Mouse (Mus musculus): ENCODE data around the gene Phlda1.

Gene Phlda1

DNA sequence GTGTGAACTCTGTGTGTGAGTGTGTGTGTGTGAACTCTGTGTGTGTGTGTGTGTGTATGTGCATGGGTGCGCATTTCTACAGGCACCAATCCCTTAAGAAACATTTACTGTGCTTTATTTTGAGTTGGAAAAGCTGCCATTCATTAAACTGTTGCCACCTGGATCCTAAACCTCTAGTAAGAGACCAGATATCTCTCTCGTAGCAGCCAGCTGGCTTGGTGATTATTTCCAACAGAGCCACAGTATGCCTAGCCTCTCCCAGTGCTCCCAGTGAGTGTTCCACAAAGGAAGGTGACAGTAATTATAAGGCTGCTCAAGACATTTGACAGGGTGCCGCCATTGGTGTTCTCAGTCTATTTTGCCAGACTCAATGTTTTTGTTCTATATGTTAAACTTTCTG is 14.5 kb downstream of the Phlda1 start:
- in situ Hi-C loops (cut with MboI; ENCODE audit: unreplicated experiment in 2 of 2), result no loop called here

DNA sequence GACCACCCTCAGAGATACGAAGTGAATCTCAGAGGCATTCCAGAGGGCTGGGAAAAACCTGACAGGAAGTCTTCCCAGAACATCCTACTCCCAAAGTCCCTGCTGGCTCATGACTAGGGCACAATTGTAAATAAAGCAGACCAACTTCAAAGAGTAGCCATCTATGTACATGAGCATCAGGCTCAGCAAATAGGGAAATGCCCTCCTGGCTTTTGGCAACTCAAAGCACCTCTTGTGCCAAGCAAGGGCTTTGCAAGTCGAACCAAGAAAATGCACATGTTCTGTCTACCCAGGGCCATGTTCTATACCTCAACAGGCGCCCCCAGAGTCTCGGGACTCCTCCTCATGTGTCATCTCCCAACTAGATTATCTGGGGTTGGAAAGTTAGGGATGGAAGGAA is 15.6 kb downstream of the Phlda1 start:
- in situ Hi-C loops (cut with MboI; ENCODE audit: unreplicated experiment in 2 of 2), result no loop called here

DNA sequence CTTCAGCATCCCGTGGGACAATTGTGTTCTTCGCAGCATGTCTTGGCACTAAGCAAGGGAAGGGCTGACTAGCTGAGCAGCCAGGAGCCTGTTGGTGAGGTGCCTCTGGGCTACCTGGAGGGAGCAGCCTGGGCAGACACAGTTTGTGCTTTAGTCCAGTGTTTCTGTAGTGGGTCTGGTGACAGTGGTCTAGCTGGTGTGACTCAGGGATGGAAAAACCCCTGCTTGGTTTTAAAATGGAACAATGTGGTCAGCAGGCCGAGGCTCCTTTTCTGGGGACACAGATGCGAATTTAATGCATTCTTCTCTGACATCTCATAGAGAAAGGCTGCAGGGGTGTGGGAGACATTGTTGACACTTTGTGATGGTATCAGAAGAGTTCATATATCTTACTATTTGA is 16.1 kb downstream of the Phlda1 start:
- in situ Hi-C loops (cut with MboI; ENCODE audit: unreplicated experiment in 2 of 2), result no loop called here

DNA sequence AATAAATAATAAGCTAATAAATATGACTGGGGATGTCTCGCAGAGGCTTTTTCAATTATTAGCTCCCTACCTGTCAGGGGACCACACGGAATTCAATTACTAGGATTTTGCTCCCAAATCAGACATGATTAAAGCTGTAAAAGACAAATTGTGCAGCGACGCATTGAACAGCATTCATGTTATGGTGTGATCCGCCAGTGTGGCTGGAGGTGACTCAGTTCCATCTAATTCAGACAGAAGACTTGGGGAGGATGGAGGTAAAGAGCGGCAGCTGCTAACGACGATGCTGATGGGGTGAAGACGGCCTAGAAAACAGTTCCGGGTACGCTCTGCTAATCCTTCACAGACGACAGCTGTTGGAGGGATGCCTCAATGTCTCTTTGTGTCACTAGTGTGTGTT is 17.8 kb downstream of the Phlda1 start:
- in situ Hi-C loops (cut with MboI; ENCODE audit: unreplicated experiment in 2 of 2), result no loop called here

DNA sequence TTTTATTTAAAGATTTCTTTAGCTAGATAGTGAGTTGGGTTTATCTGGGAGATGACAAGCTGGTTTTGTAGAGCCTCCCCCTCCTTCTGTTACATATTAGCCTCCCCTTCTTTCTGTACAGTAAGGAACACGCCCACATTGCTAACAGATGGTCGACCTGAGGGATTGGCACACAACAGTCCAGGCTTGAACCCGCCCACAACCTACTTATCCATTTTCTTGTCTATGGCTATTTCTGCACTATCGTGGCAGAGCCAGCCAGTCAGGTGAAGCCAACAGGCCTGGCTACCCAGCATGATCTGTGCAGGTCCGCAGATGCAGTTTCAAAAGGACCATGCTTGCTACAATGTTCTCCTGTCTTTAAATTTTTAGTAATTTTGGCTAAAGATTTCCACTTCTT is 21.0 kb downstream of the Phlda1 start:
- in situ Hi-C loops (cut with MboI; ENCODE audit: unreplicated experiment in 2 of 2), result no loop called here

DNA sequence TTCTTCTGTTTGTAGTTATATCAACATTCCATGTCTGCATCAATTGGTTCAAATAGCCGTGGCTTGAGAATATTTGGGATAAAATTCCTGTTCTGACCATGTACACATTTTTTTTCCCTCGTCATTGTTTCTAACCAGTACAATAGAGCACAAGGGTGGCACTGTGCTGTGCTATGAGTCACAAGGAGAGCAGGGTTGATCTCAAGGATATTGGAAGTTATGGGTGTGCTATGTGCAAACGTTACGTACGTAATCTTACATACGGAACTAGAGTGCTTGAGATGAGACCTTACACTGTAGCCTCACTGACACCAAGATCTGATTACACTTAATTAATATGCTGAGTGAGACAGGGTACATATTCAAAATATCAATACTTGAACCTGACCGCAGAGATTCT is 21.5 kb downstream of the Phlda1 start:
- in situ Hi-C loops (cut with MboI; ENCODE audit: unreplicated experiment in 2 of 2), result no loop called here

DNA sequence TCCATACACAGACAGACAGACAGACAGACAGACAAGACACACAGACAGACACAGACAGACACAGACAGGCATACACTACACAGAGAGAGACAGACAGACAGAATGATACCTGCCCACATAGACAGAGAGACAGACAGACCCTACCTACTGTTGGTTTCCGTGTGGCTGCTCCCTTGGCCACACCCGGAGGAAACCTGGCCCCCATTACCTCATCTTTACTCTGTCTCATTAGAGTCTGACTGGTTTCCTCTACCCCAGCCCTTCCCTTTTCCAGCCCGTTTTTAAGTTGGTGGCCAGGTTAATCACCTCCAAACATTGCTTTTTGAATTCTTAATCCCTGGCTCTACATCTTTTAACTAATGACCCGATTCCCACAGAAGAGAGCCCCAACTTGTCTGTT is 22.2 kb downstream of the Phlda1 start:
- in situ Hi-C loops (cut with MboI; ENCODE audit: unreplicated experiment in 2 of 2), result no loop called here

DNA sequence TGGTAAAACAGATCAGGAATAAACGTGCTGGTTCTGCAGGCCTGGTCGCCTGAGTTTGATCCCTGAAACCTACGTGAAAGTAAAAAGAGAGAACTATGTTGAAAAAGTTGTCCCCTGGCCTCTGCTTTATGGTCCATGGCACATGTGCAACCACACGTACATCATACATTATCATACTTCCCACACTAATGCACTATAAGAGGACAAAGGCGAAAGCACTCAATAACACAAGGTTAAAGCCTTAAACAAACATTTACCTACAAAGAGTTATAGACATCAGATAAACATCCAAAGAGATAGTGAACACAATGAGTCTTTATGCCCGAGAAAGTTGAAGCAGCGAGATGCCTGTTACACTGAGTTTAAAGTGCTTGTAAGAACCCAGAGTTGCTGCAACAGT is 24.3 kb downstream of the Phlda1 start:
- in situ Hi-C loops (cut with MboI; ENCODE audit: unreplicated experiment in 2 of 2), result no loop called here

DNA sequence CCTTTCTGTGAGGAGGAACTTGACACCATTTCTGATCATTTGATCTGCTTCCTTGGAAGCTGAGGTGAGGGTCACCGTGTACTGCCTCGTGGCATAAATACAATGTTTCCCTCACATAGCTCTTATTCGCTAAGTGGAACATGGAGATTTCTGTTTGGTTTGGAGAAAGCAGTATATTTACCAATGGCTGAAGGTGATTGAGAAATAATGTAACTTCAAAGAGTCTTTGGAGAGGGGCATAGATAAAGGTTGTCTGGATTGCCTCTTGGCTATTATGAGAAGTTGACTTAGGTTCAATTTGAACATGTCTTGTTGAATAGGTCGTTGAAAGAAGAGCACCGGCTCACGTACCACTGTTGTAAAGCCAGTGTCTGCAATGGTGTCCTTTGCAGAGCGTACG is 28.6 kb downstream of the Phlda1 start:
- in situ Hi-C loops (cut with MboI; ENCODE audit: unreplicated experiment in 2 of 2), result no loop called here

DNA sequence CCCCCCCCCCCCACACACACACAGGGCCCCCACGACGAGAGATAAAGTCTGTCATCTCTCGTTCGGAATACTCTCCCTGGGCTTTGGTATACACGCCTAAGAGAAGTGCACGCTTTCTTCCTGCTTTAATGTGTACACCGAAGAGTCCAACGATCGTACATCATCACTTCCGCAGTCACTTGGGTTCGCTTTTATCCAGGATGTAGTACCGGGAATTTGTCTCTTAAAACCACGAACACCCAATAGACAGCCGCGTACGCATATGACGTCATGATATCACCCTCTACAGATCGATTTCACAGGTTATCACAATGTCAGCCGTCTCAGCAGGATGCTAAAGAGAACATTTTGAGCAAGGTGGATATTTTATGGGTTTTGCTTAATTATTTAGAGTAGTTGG is 31.3 kb downstream of the Phlda1 start:
- in situ Hi-C loops (cut with MboI; ENCODE audit: unreplicated experiment in 2 of 2), result no loop called here

DNA sequence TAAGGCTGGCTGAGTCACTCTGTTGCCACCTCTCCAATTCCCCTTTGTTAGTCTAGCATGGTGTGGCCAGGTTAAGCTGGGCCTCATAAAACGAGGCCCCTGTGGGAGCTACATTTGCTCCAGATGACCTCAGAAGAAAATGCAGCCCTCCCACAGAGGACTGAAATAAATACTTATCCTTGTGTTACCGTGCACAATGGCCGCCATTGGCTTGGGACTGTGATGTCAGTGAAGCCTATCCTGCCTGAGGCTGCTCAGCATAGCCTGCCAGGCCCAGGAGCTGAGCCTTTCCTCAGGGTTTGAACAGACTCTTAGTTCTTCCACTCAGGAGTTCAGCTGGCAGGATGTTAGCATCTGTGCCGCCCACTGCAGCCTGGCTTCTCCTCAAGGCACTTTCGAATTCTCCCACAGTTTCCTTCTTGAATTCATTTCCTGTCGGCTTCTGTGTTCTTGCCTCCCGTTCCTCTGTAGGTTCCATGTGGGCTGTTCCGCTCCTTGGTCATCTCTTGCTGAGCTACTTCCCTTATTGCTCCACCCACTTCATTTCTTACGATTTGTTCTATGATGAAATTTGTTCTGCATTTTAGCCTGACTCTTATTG is 33.7 kb downstream of the Phlda1 start:
- in situ Hi-C loops (cut with MboI; ENCODE audit: unreplicated experiment in 2 of 2), result no loop called here

DNA sequence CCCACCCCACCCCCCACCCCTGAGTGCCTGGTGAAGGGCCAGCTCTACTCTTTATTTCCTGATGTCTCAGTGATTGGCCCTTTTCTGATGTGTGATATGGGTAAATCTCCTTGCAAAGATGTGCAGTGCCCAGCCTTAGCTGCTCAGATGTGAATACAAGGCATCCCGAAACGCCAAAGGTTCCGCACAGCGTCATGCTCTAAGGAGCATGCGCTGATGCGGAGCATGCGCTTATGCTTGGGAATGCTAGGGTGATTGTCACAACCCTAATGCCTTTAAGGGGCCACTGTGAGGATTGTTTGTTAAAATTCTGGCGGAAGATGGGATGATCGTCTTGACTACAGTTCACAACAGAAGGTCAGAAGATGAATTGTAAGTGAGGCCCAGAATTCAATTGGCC is 34.6 kb downstream of the Phlda1 start:
- in situ Hi-C loops (cut with MboI; ENCODE audit: unreplicated experiment in 2 of 2), result no loop called here

DNA sequence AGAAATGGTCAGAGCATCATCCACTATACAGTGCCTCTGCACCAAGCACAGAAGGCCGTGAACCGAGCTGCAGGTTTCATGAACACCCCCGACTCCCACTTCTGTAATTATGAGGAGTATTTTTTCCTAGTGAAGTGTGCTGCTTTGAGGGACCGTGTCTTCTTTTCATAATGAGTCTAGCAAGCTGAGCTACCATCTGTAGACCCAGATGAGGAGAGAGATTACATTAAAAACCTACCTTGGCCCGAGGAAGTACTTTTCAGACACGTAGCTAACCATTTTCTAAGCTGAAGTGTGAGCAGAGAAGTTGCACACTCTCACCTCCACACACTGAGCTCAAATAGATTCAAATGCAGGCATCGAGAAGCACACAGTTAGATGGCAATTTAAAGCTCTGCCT is 37.0 kb downstream of the Phlda1 start:
- in situ Hi-C loops (cut with MboI; ENCODE audit: unreplicated experiment in 2 of 2), result no loop called here

DNA sequence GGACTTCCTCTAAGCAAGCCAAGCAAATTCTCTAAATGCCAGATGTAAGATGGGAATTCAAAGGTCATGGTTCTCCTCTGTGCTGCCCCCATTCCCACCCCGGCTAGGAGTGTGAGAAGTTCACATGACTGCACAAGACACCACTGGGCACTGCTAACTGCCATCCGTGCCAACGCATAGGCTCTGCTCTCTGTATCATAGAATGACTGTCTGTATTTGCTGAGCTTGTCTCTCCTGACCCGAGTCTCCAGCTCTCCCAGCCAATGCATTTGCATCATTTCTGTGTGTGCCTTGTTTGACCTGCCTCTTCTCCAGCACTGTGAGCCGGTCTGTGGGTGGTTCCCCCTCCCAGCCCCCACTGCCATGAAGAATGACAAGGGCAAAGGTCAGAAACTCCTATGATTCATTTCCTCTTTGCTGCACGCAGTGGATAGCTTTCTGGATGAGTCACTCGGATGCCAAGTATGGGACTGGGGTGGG is 37.7 kb downstream of the Phlda1 start:
- in situ Hi-C loops (cut with MboI; ENCODE audit: unreplicated experiment in 2 of 2), result no loop called here

DNA sequence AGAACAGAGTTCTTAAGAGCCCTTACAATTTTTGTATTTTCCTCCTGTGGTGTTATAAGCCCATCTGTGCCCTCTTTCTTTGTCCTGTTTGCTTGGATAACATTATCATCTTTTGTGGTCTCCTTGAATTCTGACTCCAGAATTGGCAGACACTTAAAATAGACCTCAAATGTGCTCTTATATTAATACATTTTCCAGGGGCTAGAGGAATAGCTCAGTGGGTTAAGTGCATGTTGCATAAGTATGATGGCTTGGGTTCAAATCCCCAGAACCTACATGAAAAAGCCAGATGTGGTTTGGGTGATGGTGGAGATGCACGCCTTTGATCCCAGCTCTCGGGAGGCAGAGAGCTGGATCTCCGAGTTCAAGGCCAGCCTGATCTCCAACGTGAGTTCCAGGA is 38.2 kb downstream of the Phlda1 start:
- in situ Hi-C loops (cut with MboI; ENCODE audit: unreplicated experiment in 2 of 2), result no loop called here

DNA sequence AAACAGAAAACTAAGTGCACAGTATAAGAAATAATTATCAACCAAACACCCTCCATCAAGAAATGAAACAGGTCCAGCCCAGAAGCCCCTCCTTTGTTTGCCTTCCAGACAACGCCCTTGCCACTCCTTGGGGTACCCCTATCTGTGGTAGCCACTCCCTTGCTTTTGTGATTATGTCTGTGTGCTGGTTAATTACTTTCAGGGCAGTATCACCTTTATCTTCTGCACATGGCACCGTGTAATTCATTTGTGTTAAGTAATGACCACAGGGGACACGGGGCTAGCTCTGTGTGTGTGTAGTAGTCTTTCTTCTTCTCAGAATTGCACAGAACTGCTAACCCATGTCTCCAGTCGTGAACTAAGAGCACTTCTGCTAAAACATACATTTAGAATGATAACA is 39.6 kb downstream of the Phlda1 start:
- in situ Hi-C loops (cut with MboI; ENCODE audit: unreplicated experiment in 2 of 2), result no loop called here

DNA sequence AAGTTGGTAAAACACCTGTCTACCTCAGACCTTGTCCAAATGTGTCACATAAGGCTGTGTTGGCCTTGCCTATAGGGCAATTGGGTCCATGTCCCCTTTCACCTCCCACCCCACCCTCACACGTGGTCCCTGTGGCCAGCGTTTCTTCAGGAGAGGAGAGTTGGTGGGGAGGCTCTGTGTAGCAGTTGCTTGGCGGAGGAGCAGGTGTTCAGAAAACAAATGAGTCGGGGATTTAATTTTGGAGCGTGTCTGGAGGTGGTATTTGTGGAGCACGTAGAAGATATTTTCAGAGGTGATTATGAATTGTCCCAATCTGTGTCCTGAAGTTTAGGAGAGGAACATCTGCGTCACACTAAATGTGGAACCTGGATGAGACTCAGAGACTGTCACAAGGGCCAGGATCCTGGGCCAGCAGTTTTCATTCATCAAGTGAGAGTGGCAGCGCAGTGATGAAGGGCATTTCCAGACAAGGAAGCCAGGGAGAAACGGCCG is 41.8 kb downstream of the Phlda1 start:
- in situ Hi-C loops (cut with MboI; ENCODE audit: unreplicated experiment in 2 of 2), result no loop called here

DNA sequence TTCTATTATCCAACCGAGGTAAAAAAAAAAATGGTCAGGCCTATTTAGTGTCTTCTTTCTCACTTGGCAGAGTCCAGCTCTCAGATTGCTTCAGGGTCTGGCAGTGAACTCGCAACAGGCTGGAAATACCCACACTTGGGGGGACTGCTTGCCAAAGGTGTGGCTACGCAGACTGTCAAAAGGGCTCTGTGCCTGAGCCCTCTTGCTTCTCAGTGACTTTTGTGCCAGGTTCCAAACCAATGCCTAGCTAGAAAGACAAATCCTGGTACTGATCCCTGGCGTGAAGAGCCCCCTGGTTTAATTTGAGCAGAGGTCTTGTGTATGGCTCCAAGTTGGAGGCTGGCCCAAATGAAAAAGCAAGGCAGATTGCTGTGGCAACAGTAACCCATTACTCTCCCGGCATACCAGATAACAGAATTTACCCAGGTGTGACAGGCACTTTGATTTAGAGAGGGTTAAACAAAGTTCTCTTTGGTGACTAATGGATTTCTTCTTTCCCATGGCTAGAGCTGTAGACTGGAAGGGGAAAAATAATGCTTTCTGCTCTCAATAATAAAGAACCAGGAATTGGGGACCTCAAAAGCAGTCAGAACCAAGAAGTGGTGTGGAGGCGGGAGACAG is 44.1 kb downstream of the Phlda1 start:
- in situ Hi-C loops (cut with MboI; ENCODE audit: unreplicated experiment in 2 of 2), result loop anchor here in 1 of 2 experiments (5.0 kb wide), 1 partner anchor 38 kb away; no protein-coding TSS in a partner anchor

DNA sequence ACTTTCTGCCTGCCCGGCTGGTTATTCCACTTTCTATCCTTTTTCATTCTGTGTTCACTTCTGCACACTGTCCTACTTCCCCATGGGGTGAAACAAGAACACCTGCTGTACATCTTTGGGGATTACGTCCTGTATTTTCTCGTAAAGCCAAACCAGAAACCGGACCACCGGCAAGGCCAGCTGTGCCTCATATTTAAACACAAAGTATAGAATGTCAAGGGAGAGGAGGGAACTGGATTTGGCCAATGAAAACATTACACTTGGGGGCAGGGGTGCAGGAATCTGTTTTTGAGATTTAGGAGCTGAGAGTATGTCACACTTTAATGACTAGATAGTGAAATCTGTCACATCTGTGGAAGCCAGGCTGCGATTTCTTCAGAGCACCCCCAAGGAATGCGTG is 47.6 kb downstream of the Phlda1 start:
- in situ Hi-C loops (cut with MboI; ENCODE audit: unreplicated experiment in 2 of 2), result loop anchor here in 1 of 2 experiments (5.0 kb wide), 1 partner anchor 41 kb away; no protein-coding TSS in a partner anchor

DNA sequence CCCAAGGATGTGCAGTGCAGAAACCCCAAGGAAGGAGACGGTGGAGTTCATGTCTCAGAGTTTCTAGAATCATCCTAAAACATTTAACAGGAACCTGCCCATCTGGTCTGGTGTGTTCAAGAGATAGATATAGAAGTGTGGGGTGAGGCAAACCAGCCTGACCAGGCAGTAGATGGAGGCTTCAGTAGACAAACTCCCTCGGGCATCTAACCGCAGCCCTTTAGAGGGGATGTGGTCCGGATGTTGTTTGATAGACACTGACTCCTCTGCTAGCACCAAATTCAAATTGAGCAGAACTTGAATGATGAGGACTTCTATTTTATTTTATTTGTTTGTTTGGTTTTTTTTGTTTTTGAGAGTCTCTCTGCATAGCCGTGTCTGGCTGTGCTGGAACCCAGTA is 48.6 kb downstream of the Phlda1 start:
- in situ Hi-C loops (cut with MboI; ENCODE audit: unreplicated experiment in 2 of 2), result loop anchor here (5.0 kb wide), 2 partner anchors 42 to 47 kb away; partner anchors contain the start of gene Phlda1 (in 1 of the 2)

DNA sequence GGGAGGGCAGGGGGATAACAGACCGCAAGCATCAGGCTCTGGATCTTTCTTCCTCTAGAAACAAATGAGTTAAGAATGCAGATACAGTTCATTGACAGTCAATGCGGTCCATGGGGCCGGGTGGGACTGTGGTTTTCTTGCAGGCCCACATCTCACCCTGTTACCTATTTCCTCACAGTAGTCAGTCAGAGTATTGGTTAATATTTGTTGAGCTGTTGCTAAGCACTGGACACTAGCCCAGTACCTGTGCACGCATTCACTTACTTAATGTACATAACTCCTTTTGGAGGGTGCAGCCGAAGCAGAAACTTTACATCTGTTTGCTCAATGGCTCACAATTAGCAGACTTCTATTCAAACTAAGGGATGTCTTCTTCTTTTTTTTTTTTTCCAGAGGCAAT is 52.1 kb downstream of the Phlda1 start:
- in situ Hi-C loops (cut with MboI; ENCODE audit: unreplicated experiment in 2 of 2), result loop anchor here in 1 of 2 experiments (5.0 kb wide), 1 partner anchor 51 kb away; the partner anchor contains the start of gene Phlda1

Data from v-Abl transformed pro-B cells (cell line).